Mouse (Mus musculus) midbrain, embryonic 11.5 days (tissue): Measurements from ENCODE around the gene Abca14. TPM values are rescaled to one million over a fixed set of nuclear protein-coding genes. Genes with fewer than 3 reads are reported as not detected.

Source experiments
- polyA plus RNA-seq: library from polyadenylated mRNA; unstranded; fragments of >200 nt; fragmentation: Nextera tagmentation; extraction: Ambion mirVana; gene quantifications from 2 replicates; pipeline ENCODE4 v1.2.1, GENCODE M21; 2014

The Abca14 gene
- polyA plus RNA-seq, 1 experiment from 2014 or later: not detected

Other genes with a start within 250 kb of the Abca14 start
- 0.03 TPM in 1 of 2 replicates, not detected in the other for gene Dnah3, start 108.7 kb upstream of the Abca14 start, polyA plus RNA-seq
- gene Tmem159, start 101.6 kb upstream of the Abca14 start, polyA plus RNA-seq: 23.2 and 23.6 TPM in 2 replicates
- not detected in 2 replicates for gene Zp2, start 58.7 kb upstream of the Abca14 start, polyA plus RNA-seq
- not detected in 2 replicates for gene Anks4b, start 30.1 kb upstream of the Abca14 start, polyA plus RNA-seq
- 27.3 and 28.9 TPM in 2 replicates for gene Crym, start 1.9 kb upstream of the Abca14 start, polyA plus RNA-seq
- gene Abca15, start 124.7 kb downstream of the Abca14 start, polyA plus RNA-seq: not detected in 2 replicates
- gene Abca16, start 205.7 kb downstream of the Abca14 start, polyA plus RNA-seq: not detected in 2 replicates